Mouse (Mus musculus) cortical plate, adult 2 months (tissue): ENCODE measurements around the gene Tbc1d10a.

ENCODE experiments used
- CTCF ChIP-seq: fragments of 200-500 bp; IDR thresholded peaks from 2 replicates; pipeline ENCODE4 v1.5.1; 2011; ENCODE audit warnings: mild to moderate bottlenecking, control low read depth, low read length; ENCODE audit not compliant: insufficient read depth; ENCODE audit errors: extremely low read depth
- POLR2A ChIP-seq: fragments of 200-500 bp; IDR thresholded peaks from 2 replicates; pipeline ENCODE4 v1.6.1; 2011; ENCODE audit warnings: mild to moderate bottlenecking, low read length, control low read depth; ENCODE audit not compliant: insufficient read depth; ENCODE audit errors: extremely low read depth

GRCm38 (mm10) chr11:4263296-4263695 lies 76.7 kb downstream of the Tbc1d10a start:
- TF ChIP-seq POLR2A, result no peak
- no peak for TF ChIP-seq CTCF
